Mouse (Mus musculus) adrenal gland, postnatal 4 days (tissue): Measurements from ENCODE around the gene Creld2. TPM values are rescaled to one million over a fixed set of nuclear protein-coding genes. Genes with fewer than 3 reads are reported as not detected.
"Not testable (repeated sequence)": the region's sequence is repeated elsewhere in the genome, so short reads cannot be mapped to it uniquely, and the experiment has no call there.

Experiments
- DNase-seq, 2 experiments: peaks; one replicate each; pipeline ENCODE4 v3.0.0; 2021 to 2022; ENCODE audit warnings: low spot score in 2 of 2, mixed read lengths in 2 of 2
- long read RNA-seq, 2 experiments: library from polyadenylated mRNA; stranded (forward); transcript quantifications; one replicate each; pipeline ENCODE4 v2.0.0; 2021
- total RNA-seq, 2 experiments: library from RNA; stranded (reverse); gene quantifications; 2 replicates each; pipeline ENCODE4 v1.2.3; 2021

Gene Creld2
- total RNA-seq, result 10 to 100 TPM; 28.0 to 36.1 TPM
- long read RNA-seq, experiment 1, transcript Creld2-201 (10 exons, 1,366 nt), result major isoform, 39 of 49 reads
- long read RNA-seq, experiment 1, partial matches to known transcripts, result 6 of 49 reads
- long read RNA-seq, experiment 1, other reads (novel, unspliced or antisense), result 4 of 49 reads
- long read RNA-seq, experiment 2, transcript Creld2-201 (10 exons, 1,366 nt), result major isoform, 63 of 72 reads
- long read RNA-seq, experiment 2, partial matches to known transcripts, result 5 of 72 reads
- long read RNA-seq, experiment 2, other reads (novel, unspliced or antisense), result 4 of 72 reads

GRCm38 (mm10) chr15:88819026-88819905, at the start of gene Creld2, which contains the start of gene Alg12:
Gene Creld2, plus strand, starts transcription at chr15:88819646.
Gene Alg12, minus strand, starts transcription at chr15:88819318.
- peak; percentile 94 to 99 for DNase-seq

- DNase-seq, result not testable (repeated sequence)
Measured at GRCm38 (mm10) chr15:88774630-88775029, 44.8 kb upstream of the Creld2 start.

GRCm38 (mm10) chr15:88792140-88792850, 27.2 kb upstream of the Creld2 start:
- no peak for DNase-seq

- not testable (repeated sequence) for DNase-seq
Measured at GRCm38 (mm10) chr15:88794729-88795128, 24.7 kb upstream of the Creld2 start.

GRCm38 (mm10) chr15:88799950-88800371, 19.5 kb upstream of the Creld2 start:
- no peak for DNase-seq

GRCm38 (mm10) chr15:88800921-88801354, 18.5 kb upstream of the Creld2 start:
- DNase-seq, result no peak

- no peak for DNase-seq
Measured at GRCm38 (mm10) chr15:88801903-88802302, 17.5 kb upstream of the Creld2 start.

- DNase-seq, result no peak
Measured at GRCm38 (mm10) chr15:88802348-88802747, 17.1 kb upstream of the Creld2 start.

- no peak for DNase-seq
Measured at GRCm38 (mm10) chr15:88808121-88808520, 11.3 kb upstream of the Creld2 start.

GRCm38 (mm10) chr15:88810369-88810768, 9.1 kb upstream of the Creld2 start:
- no peak for DNase-seq

- no peak for DNase-seq
Measured at GRCm38 (mm10) chr15:88813262-88813661, 6.2 kb upstream of the Creld2 start.

GRCm38 (mm10) chr15:88813873-88814272, 5.6 kb upstream of the Creld2 start:
- DNase-seq, result not testable (repeated sequence)

GRCm38 (mm10) chr15:88814411-88815047, 4.9 kb upstream of the Creld2 start:
- DNase-seq, result no peak

- DNase-seq, result no peak
Measured at GRCm38 (mm10) chr15:88815196-88815700, 4.2 kb upstream of the Creld2 start.

GRCm38 (mm10) chr15:88819906-88820303, 459 bp downstream of the Creld2 start:
- DNase-seq, result no peak

GRCm38 (mm10) chr15:88821403-88821802, 2.0 kb downstream of the Creld2 start:
- DNase-seq, result no peak

GRCm38 (mm10) chr15:88822513-88822912, 3.1 kb downstream of the Creld2 start:
- no peak for DNase-seq

- DNase-seq, result no peak
Measured at GRCm38 (mm10) chr15:88823376-88823775, 3.9 kb downstream of the Creld2 start.

- no peak for DNase-seq
Measured at GRCm38 (mm10) chr15:88827466-88827865, 8.0 kb downstream of the Creld2 start.

- DNase-seq, result no peak
Measured at GRCm38 (mm10) chr15:88827991-88828799, 8.7 kb downstream of the Creld2 start.
